Comparison of ENCODE assay signal across 16 mouse cellular contexts in the genomic region with DNA sequence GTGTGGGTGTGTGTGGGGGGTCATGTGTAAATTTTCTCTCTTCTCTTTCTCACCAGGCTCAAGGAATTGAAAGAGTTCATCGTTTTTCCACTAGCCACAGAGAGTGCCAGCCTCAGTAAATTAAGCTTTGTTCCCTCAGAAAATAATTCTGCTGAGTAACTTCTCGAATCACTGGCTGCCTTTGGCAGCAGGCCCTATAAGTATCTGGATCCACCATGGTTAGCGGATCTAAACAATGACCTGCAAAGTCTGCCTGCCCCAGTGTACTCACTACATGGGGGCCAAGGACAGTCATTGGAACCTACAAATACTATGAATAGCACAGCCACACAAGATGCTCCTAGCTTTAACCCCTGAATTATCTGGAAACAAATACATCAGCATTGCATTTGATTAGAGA.
A peak's percentile ranks its signal among the peaks of the same experiment; 100 is the strongest.
DNase-seq lines count a peak whose midpoint lies in the region; ATAC-seq and TF ChIP-seq lines count a peak whose summit lies in the region.
"Had no signal": no experiment of that assay in that cellular context is flagged by ENCODE, and none has a peak within 500 bp of the region (broad histone marks: within the 10 kb centered on the region; RNA-seq: fewer than 3 reads in every experiment).

No protein-coding gene starts in this region.

- no peak overlapping the region for H3K27ac ChIP-seq in midbrain, embryonic 13.5 days
- no peak overlapping the region for H3K27ac ChIP-seq in midbrain, embryonic 15.5 days
- no peak overlapping the region for H3K27ac ChIP-seq in midbrain, postnatal 0 days (ENCODE audit: low read depth, low read length)
- H3K27ac ChIP-seq: heart, adult 2 months; intestine, embryonic 15.5 days had no signal

- DNase-seq in frontal cortex, adult 2 months (ENCODE audit: extremely low spot score in 1 of 2, low spot score in 1 of 2): no peak
- DNase-seq in brain, adult 2 months (ENCODE audit: low read depth, low spot score): peak; percentile 11
- peak; percentile 35 for DNase-seq in midbrain, postnatal 0 days (ENCODE audit: low spot score)
- no peak for DNase-seq in adrenal gland, adult 8-10 months
- DNase-seq: adrenal gland, postnatal 10 days; cerebellum, adult 18-20 months; cerebellum, adult 9-11 months; cerebellum, postnatal 36 days; gastrocnemius, postnatal 14 days; heart, adult 2 months; kidney, adult 18-20 months had no signal

- no peak overlapping the region for H3K4me3 ChIP-seq in midbrain, embryonic 13.5 days (replicated peaks)
- H3K4me3 ChIP-seq in midbrain, embryonic 15.5 days: no peak overlapping the region
- no peak overlapping the region for H3K4me3 ChIP-seq in midbrain, postnatal 0 days (ENCODE audit: low read depth, low read length)
- H3K4me3 ChIP-seq: heart, adult 2 months; heart, embryonic 12.5 days; intestine, embryonic 15.5 days had no signal

- no peaks in the 10 kb centered on the region for H3K9me3 ChIP-seq in midbrain, embryonic 13.5 days
- no peaks in the 10 kb centered on the region for H3K9me3 ChIP-seq in midbrain, embryonic 15.5 days
- H3K9me3 ChIP-seq in midbrain, postnatal 0 days (ENCODE audit: low read length): no peaks in the 10 kb centered on the region
- H3K9me3 ChIP-seq: heart, embryonic 12.5 days; intestine, embryonic 15.5 days had no signal

- no peak overlapping the region for H3K9ac ChIP-seq in midbrain, embryonic 13.5 days (replicated peaks)
- no peak overlapping the region for H3K9ac ChIP-seq in midbrain, embryonic 15.5 days
- H3K9ac ChIP-seq in midbrain, postnatal 0 days (replicated peaks; ENCODE audit: low read length, poor library complexity, severe bottlenecking): no peak overlapping the region
- H3K9ac ChIP-seq: heart, embryonic 12.5 days; intestine, embryonic 15.5 days had no signal

- 35% methylated on average over 3 of the region's 3 CpGs for WGBS in midbrain, embryonic 13.5 days
- 46% methylated on average over 3 of the region's 3 CpGs for WGBS in midbrain, embryonic 15.5 days
- WGBS in midbrain, postnatal 0 days: 48% methylated on average over 3 of the region's 3 CpGs

- no peaks in the 10 kb centered on the region for H3K27me3 ChIP-seq in midbrain, embryonic 13.5 days
- no peaks in the 10 kb centered on the region for H3K27me3 ChIP-seq in midbrain, embryonic 15.5 days (replicated peaks)
- no peaks in the 10 kb centered on the region for H3K27me3 ChIP-seq in midbrain, postnatal 0 days (ENCODE audit: insufficient read depth, low read length)
- H3K27me3 ChIP-seq: heart, embryonic 12.5 days; intestine, embryonic 15.5 days had no signal

- H3K4me2 ChIP-seq in midbrain, embryonic 13.5 days (replicated peaks): no peak overlapping the region
- H3K4me2 ChIP-seq in midbrain, embryonic 15.5 days: no peak overlapping the region
- H3K4me2 ChIP-seq in midbrain, postnatal 0 days (ENCODE audit: low read depth, low read length, poor library complexity, severe bottlenecking): no peak overlapping the region
- H3K4me2 ChIP-seq: heart, embryonic 12.5 days; intestine, embryonic 15.5 days had no signal

- ATAC-seq in frontal cortex, adult (ENCODE audit: low TSS enrichment): 0 out of 2 replicates have a peak, but pooled peaks have one; percentile 27
- ATAC-seq in midbrain, embryonic 13.5 days: peak; percentile 56; the same call in 1 of the 2 replicates
- ATAC-seq in midbrain, embryonic 15.5 days (replicated peaks): no peak
- no peak for ATAC-seq in midbrain, postnatal 0 days (ENCODE audit: low FRiP score)
- ATAC-seq: intestine, embryonic 15.5 days had no signal

- no peak for TF ChIP-seq CTCF in midbrain, postnatal 0 days (IDR thresholded peaks at IDR 0.05)

- no peaks in the 10 kb centered on the region for H3K4me1 ChIP-seq in midbrain, embryonic 13.5 days (replicated peaks)
- H3K4me1 ChIP-seq in midbrain, embryonic 15.5 days: no peaks in the 10 kb centered on the region
- no peaks in the 10 kb centered on the region for H3K4me1 ChIP-seq in midbrain, postnatal 0 days (ENCODE audit: insufficient read depth, low read length)
- H3K4me1 ChIP-seq: heart, embryonic 12.5 days; intestine, embryonic 15.5 days had no signal

- no peaks in the 10 kb centered on the region for H3K36me3 ChIP-seq in midbrain, embryonic 13.5 days
- no peaks in the 10 kb centered on the region for H3K36me3 ChIP-seq in midbrain, embryonic 15.5 days (replicated peaks)
- H3K36me3 ChIP-seq in midbrain, postnatal 0 days (ENCODE audit: insufficient read depth, low read length): no peaks in the 10 kb centered on the region
- H3K36me3 ChIP-seq: heart, embryonic 12.5 days; intestine, embryonic 15.5 days had no signal

Comparison
In these comparisons a context has a peak if more than half of its experiments do, and no peak if none do; other contexts are left out.
1. ATAC-seq: peak in frontal cortex, adult (single experiment) and midbrain, embryonic 13.5 days (single experiment); none in midbrain, embryonic 15.5 days (single experiment) and midbrain, postnatal 0 days (single experiment).
2. DNase-seq: peak in brain, adult 2 months (single experiment) and midbrain, postnatal 0 days (single experiment); none in frontal cortex, adult 2 months (0 of 2) and adrenal gland, adult 8-10 months (single experiment).